Mouse (Mus musculus): ENCODE results near the gene Scn3a. TPM values are rescaled to one million over a fixed set of nuclear protein-coding genes. Genes with fewer than 3 reads are reported as not detected.

Scn3a gene
- 0.03 TPM for polyA plus RNA-seq (2021)

- POLR2A ChIA-PET, result interaction anchor here (0.6 kb wide), 1 partner anchor 20 kb away, joined by 3 read pairs; no protein-coding TSS in a partner anchor
Observed at GRCm38 (mm10) chr2:65566793-65567787, at the start of gene Scn3a. TSS of gene Scn3a (minus strand) at chr2:65567627.

GRCm38 (mm10) chr2:65611887-65612286, 44.5 kb upstream of the Scn3a start:
- no peak for ATAC-seq
- DNase-seq (ENCODE audit: low read depth, low spot score), result no peak
- peaks cover 4% of the 10 kb centered on the region for H3K27me3 ChIP-seq
- no peak for TF ChIP-seq CTCF (IDR thresholded peaks at IDR 0.05)
- ChIA-PET CTCF (no interaction called here), POLR2A (no interaction called here)
- in situ Hi-C loops (cut with MboI; ENCODE audit: low pct_unique_long_range_greater_than_20kb), result loop anchor here (25.0 kb wide), 1 partner anchor 800 kb away; no protein-coding TSS in a partner anchor

More at GRCm38 (mm10) chr2:65566793-65567787, at the start of gene Scn3a:
- TF ChIP-seq CTCF (IDR thresholded peaks at IDR 0.05), result peak; percentile 86
- ATAC-seq (no peak), DNase-seq (ENCODE audit: low read depth, low spot score) (no peak)
- in situ Hi-C loops (cut with MboI; ENCODE audit: low pct_unique_long_range_greater_than_20kb), result loop anchor here (10.0 kb wide), 1 partner anchor 422 kb away; no protein-coding TSS in a partner anchor
- CTCF ChIA-PET, result interaction anchor here (0.9 to 3.7 kb wide), 4 partner anchors 153 to 171 kb away, joined by 3 to 19 read pairs (median 6); no protein-coding TSS in a partner anchor
- peaks cover 28% of the 10 kb centered on the region for H3K27me3 ChIP-seq

- no peak for TF ChIP-seq CTCF (IDR thresholded peaks at IDR 0.05)
- DNase-seq (ENCODE audit: low read depth, low spot score), result no peak
- in situ Hi-C loops (cut with MboI; ENCODE audit: low pct_unique_long_range_greater_than_20kb), result loop anchor here (25.0 kb wide), 1 partner anchor 804 kb away; no protein-coding TSS in a partner anchor
Observed at GRCm38 (mm10) chr2:65607813-65608212, 40.4 kb upstream of the Scn3a start.

GRCm38 (mm10) chr2:65587679-65588078, 20.3 kb upstream of the Scn3a start:
- in situ Hi-C loops (cut with MboI; ENCODE audit: low pct_unique_long_range_greater_than_20kb), result no loop called here
- no peak for TF ChIP-seq CTCF (IDR thresholded peaks at IDR 0.05)
- no peak for ATAC-seq
- H3K27me3 ChIP-seq, result no peaks in the 10 kb centered on the region
- DNase-seq (ENCODE audit: low read depth, low spot score), result no peak
- CTCF ChIA-PET, result no interaction called here
- POLR2A ChIA-PET, result no interaction called here

More at GRCm38 (mm10) chr2:65607813-65608212, 40.4 kb upstream of the Scn3a start:
- ATAC-seq, result no peak
- peaks cover 4% of the 10 kb centered on the region for H3K27me3 ChIP-seq
- CTCF ChIA-PET, result no interaction called here
- POLR2A ChIA-PET, result no interaction called here

- no peak for TF ChIP-seq CTCF (IDR thresholded peaks at IDR 0.05)
- H3K27me3 ChIP-seq, result peaks cover 22% of the 10 kb centered on the region
- POLR2A ChIA-PET, result interaction anchor here (0.6 kb wide), 1 partner anchor 19 kb away, joined by 3 read pairs; no protein-coding TSS in a partner anchor
- DNase-seq (ENCODE audit: low read depth, low spot score), result no peak
- in situ Hi-C loops (cut with MboI; ENCODE audit: low pct_unique_long_range_greater_than_20kb), result loop anchor here (10.0 kb wide), 1 partner anchor 423 kb away; no protein-coding TSS in a partner anchor
- no peak for ATAC-seq
- CTCF ChIA-PET, result interaction anchor here (1.0 to 3.7 kb wide), 3 partner anchors 154 to 172 kb away, joined by 3 to 19 read pairs (median 7); no protein-coding TSS in a partner anchor
Observed at GRCm38 (mm10) chr2:65567925-65568324, 498 bp upstream of the Scn3a start.

- DNase-seq (ENCODE audit: low read depth, low spot score) (no peak), ATAC-seq (no peak)
- CTCF ChIA-PET, result no interaction called here
- no peak for TF ChIP-seq CTCF (IDR thresholded peaks at IDR 0.05)
- POLR2A ChIA-PET, result no interaction called here
- in situ Hi-C loops (cut with MboI; ENCODE audit: low pct_unique_long_range_greater_than_20kb), result loop anchor here (10.0 kb wide), 1 partner anchor 419 kb away; no protein-coding TSS in a partner anchor
- H3K27me3 ChIP-seq, result peaks cover 28% of the 10 kb centered on the region
Observed at GRCm38 (mm10) chr2:65563898-65564297, 3.5 kb downstream of the Scn3a start.

GRCm38 (mm10) chr2:65557719-65558118, 9.7 kb downstream of the Scn3a start:
- TF ChIP-seq CTCF (IDR thresholded peaks at IDR 0.05), result no peak
- in situ Hi-C loops (cut with MboI; ENCODE audit: low pct_unique_long_range_greater_than_20kb), result no loop called here
- peaks cover 15% of the 10 kb centered on the region for H3K27me3 ChIP-seq
- ATAC-seq, result no peak
- DNase-seq (ENCODE audit: low read depth, low spot score), result no peak
- POLR2A ChIA-PET, result no interaction called here
- CTCF ChIA-PET, result interaction anchor here (1.0 to 1.9 kb wide), 4 partner anchors 11 to 162 kb away, joined by 3 to 6 read pairs (median 4); no protein-coding TSS in a partner anchor

- DNase-seq (ENCODE audit: low read depth, low spot score) (no peak), ATAC-seq (no peak)
- no peak for TF ChIP-seq CTCF (IDR thresholded peaks at IDR 0.05)
- ChIA-PET POLR2A (no interaction called here), CTCF (interaction anchor here (1.2 kb wide), 1 partner anchor 40 kb away, joined by 3 read pairs; no protein-coding TSS in a partner anchor)
- in situ Hi-C loops (cut with MboI; ENCODE audit: low pct_unique_long_range_greater_than_20kb), result no loop called here
- peaks cover 16% of the 10 kb centered on the region for H3K27me3 ChIP-seq
Observed at GRCm38 (mm10) chr2:65554662-65555061, 12.8 kb downstream of the Scn3a start.

GRCm38 (mm10) chr2:65553473-65553872, 14.0 kb downstream of the Scn3a start:
- in situ Hi-C loops (cut with MboI; ENCODE audit: low pct_unique_long_range_greater_than_20kb), result no loop called here
- ATAC-seq, result no peak
- no peak for TF ChIP-seq CTCF (IDR thresholded peaks at IDR 0.05)
- peaks cover 16% of the 10 kb centered on the region for H3K27me3 ChIP-seq
- ChIA-PET POLR2A (no interaction called here), CTCF (no interaction called here)
- DNase-seq (ENCODE audit: low read depth, low spot score), result no peak

GRCm38 (mm10) chr2:65552727-65553126, 14.7 kb downstream of the Scn3a start:
- TF ChIP-seq CTCF (IDR thresholded peaks at IDR 0.05), result no peak
- CTCF ChIA-PET, result no interaction called here
- POLR2A ChIA-PET, result interaction anchor here (0.7 kb wide), 1 partner anchor 1980 kb away, joined by 3 read pairs; no protein-coding TSS in a partner anchor
- ATAC-seq, result no peak
- no peak for DNase-seq (ENCODE audit: low read depth, low spot score)
- peaks cover 16% of the 10 kb centered on the region for H3K27me3 ChIP-seq
- in situ Hi-C loops (cut with MboI; ENCODE audit: low pct_unique_long_range_greater_than_20kb), result no loop called here
